In the genomic region with DNA sequence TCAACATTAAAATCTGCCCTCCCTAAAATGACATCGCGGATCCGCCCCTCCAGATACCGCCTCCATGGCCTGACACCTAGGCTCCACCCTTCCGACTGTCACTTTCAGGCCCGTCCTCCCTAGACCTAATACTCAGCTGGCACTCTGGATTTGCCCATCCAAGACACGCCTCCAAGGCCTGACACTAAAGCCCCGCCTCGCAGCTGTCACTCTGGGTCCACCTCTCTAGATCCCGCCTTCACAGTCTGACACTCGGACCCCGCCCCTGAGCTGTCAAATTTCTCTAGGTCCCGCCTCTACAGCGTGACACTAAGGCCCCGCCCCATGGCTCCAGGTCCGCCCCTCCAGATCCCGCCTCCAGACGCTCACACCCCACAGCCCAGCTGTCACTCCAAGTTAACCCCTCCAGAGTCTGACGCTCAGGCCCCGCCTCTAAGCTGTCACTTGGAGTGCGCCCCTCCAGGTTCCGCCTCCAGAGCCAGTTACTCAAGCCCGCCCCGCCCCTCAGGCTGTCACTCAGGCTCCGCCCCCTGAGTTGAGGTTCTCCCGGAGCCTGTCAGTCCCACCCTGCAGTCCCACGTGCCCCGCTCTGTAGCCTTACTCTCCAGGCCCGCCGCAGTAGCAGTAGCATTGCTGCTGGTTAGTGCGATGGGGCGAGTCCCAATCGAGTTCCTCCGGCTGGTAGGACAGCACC, we compare ENCODE assay signal across 8 mouse cellular contexts. TPM values are rescaled to one million over a fixed set of nuclear protein-coding genes. Genes with fewer than 3 reads are reported as not detected.
A peak's percentile ranks its signal among the peaks of the same experiment; 100 is the strongest.
DNase-seq lines count a peak whose midpoint lies in the region; ATAC-seq and TF ChIP-seq lines count a peak whose summit lies in the region.

No protein-coding gene starts in this region.

- peaks cover 4% of the 10 kb centered on the region for H3K9me3 ChIP-seq in CH12.LX (replicated peaks; ENCODE audit: low read length)
- no peaks in the 10 kb centered on the region for H3K9me3 ChIP-seq in forebrain, embryonic 11.5 days (ENCODE audit: control insufficient read depth, low read length)
- no peaks in the 10 kb centered on the region for H3K9me3 ChIP-seq in heart, embryonic 16.5 days (replicated peaks; ENCODE audit: control insufficient read depth, low read length)
- no peaks in the 10 kb centered on the region for H3K9me3 ChIP-seq in liver, embryonic 15.5 days (replicated peaks)
- H3K9me3 ChIP-seq in neural tube, embryonic 12.5 days = no peaks in the 10 kb centered on the region

- H3K4me2 ChIP-seq in CH12.LX (ENCODE audit: insufficient read depth, low read depth, poor library complexity, severe bottlenecking) = no peak overlapping the region
- peak overlapping the region; percentile 51 for H3K4me2 ChIP-seq in forebrain, embryonic 11.5 days (ENCODE audit: low read depth, low read length, severe bottlenecking)
- H3K4me2 ChIP-seq in heart, embryonic 16.5 days (ENCODE audit: low read depth, low read length) = peak overlapping the region; percentile 74
- H3K4me2 ChIP-seq in liver, embryonic 15.5 days = peak overlapping the region; percentile 91
- peak overlapping the region; percentile 64 for H3K4me2 ChIP-seq in neural tube, embryonic 12.5 days (replicated peaks)

- H3K27ac ChIP-seq in CH12.LX (ENCODE audit: insufficient read depth, low read depth) = no peak overlapping the region
- H3K27ac ChIP-seq in forebrain, embryonic 11.5 days (ENCODE audit: low read depth, low read length) = no peak overlapping the region
- peak overlapping the region; percentile 44; the same call in 1 of the 2 replicates for H3K27ac ChIP-seq in heart, embryonic 16.5 days (ENCODE audit: low read length)
- H3K27ac ChIP-seq in liver, embryonic 15.5 days (replicated peaks) = peak overlapping the region; percentile 86
- H3K27ac ChIP-seq in neural tube, embryonic 12.5 days = no peak overlapping the region

- no peaks in the 10 kb centered on the region for H3K27me3 ChIP-seq in CH12.LX (replicated peaks)
- H3K27me3 ChIP-seq in forebrain, embryonic 11.5 days (ENCODE audit: control insufficient read depth, insufficient read depth, low read length) = no peaks in the 10 kb centered on the region
- H3K27me3 ChIP-seq in heart, embryonic 16.5 days (ENCODE audit: control insufficient read depth, insufficient read depth, low read length) = no peaks in the 10 kb centered on the region
- H3K27me3 ChIP-seq in liver, embryonic 15.5 days = no peaks in the 10 kb centered on the region
- H3K27me3 ChIP-seq in neural tube, embryonic 12.5 days (replicated peaks) = no peaks in the 10 kb centered on the region

- TF ChIP-seq CTCF in CH12.LX (conservative IDR thresholded peaks at IDR 0.05 in 1 of 2, IDR thresholded peaks at IDR 0.05 in 1 of 2; ENCODE audit: low read depth in 2 of 2, low read length in 2 of 2) = no peak

- H3K4me1 ChIP-seq in CH12.LX (ENCODE audit: control insufficient read depth in 1 of 2, insufficient read depth in 2 of 2) = peaks cover 0 to 4% of the 10 kb centered on the region in 2 experiments; a peak in 1 of 4 replicates
- H3K4me1 ChIP-seq in forebrain, embryonic 11.5 days (replicated peaks; ENCODE audit: control insufficient read depth, insufficient read depth, low read length) = peaks cover 2% of the 10 kb centered on the region; the same call in 1 of the 2 replicates
- peaks cover 15% of the 10 kb centered on the region for H3K4me1 ChIP-seq in heart, embryonic 16.5 days (ENCODE audit: control insufficient read depth, insufficient read depth, low read length)
- peaks cover 49% of the 10 kb centered on the region for H3K4me1 ChIP-seq in liver, embryonic 15.5 days (replicated peaks)
- peaks cover 18% of the 10 kb centered on the region for H3K4me1 ChIP-seq in neural tube, embryonic 12.5 days

- no peaks in the 10 kb centered on the region for H3K79me2 ChIP-seq in CH12.LX (replicated peaks; ENCODE audit: control insufficient read depth, extremely low read depth, insufficient read depth, poor library complexity, severe bottlenecking)

- peaks cover 55 to 93% of the 10 kb centered on the region in 2 experiments for H3K36me3 ChIP-seq in CH12.LX (replicated peaks in 1 of 2; ENCODE audit: control insufficient read depth in 1 of 2, insufficient read depth in 1 of 2, low read length in 1 of 2)
- H3K36me3 ChIP-seq in forebrain, embryonic 11.5 days (ENCODE audit: control insufficient read depth, insufficient read depth, low read length) = no peaks in the 10 kb centered on the region
- no peaks in the 10 kb centered on the region for H3K36me3 ChIP-seq in heart, embryonic 16.5 days (ENCODE audit: control insufficient read depth, insufficient read depth)
- peaks cover 30% of the 10 kb centered on the region for H3K36me3 ChIP-seq in liver, embryonic 15.5 days (replicated peaks)
- no peaks in the 10 kb centered on the region for H3K36me3 ChIP-seq in neural tube, embryonic 12.5 days

- peak; percentile 97 for ATAC-seq in forebrain, embryonic 11.5 days (replicated peaks; ENCODE audit: low FRiP score)
- peak; percentile 97 for ATAC-seq in heart, embryonic 16.5 days (replicated peaks; ENCODE audit: extremely low read depth, insufficient read depth, low FRiP score)
- ATAC-seq in liver, embryonic 15.5 days (ENCODE audit: insufficient read depth) = peak; percentile 95
- peak; percentile 97 for ATAC-seq in neural tube, embryonic 12.5 days (ENCODE audit: low FRiP score, low read depth)

- TF ChIP-seq POLR2A in CH12.LX (IDR thresholded peaks at IDR 0.05; ENCODE audit: low read depth, low read length) = no peak

- H3K9ac ChIP-seq in CH12.LX (ENCODE audit: insufficient read depth, low read depth) = no peak overlapping the region
- H3K9ac ChIP-seq in forebrain, embryonic 11.5 days (ENCODE audit: low read length) = no peak overlapping the region; the same call in 1 of the 2 replicates
- peak overlapping the region; percentile 57 for H3K9ac ChIP-seq in heart, embryonic 16.5 days (ENCODE audit: low read length)
- peak overlapping the region; percentile 55 for H3K9ac ChIP-seq in liver, embryonic 15.5 days
- 0 out of 2 replicates have a peak overlapping the region, but pooled peaks have one; percentile 0 for H3K9ac ChIP-seq in neural tube, embryonic 12.5 days

- dilution Hi-C loops in CH12.LX (cut with MboI; ENCODE audit: extremely low pct_ligation_motif_present, extremely low pct_unique_long_range_greater_than_20kb, low sequenced_read_pairs) = no loop called here

- under 1% methylated on average over 34 of the region's 34 CpGs for WGBS in forebrain, embryonic 11.5 days
- under 1% methylated on average over 34 of the region's 34 CpGs for WGBS in heart, embryonic 16.5 days
- WGBS in liver, embryonic 15.5 days (ENCODE audit: insufficient replicate concordance) = under 1% methylated on average over 34 of the region's 34 CpGs
- WGBS in neural tube, embryonic 12.5 days = under 1% methylated on average over 34 of the region's 34 CpGs

- no peak for TF ChIP-seq RAD21 in CH12.LX (IDR thresholded peaks at IDR 0.05; ENCODE audit: low read depth, low read length)

- no peak for TF ChIP-seq EP300 in CH12.LX (IDR thresholded peaks at IDR 0.05; ENCODE audit: low read length)

- peak; percentile 65 for DNase-seq in CH12.LX (ENCODE audit: extremely low read depth)
- DNase-seq in c-Kit-positive CD71-positive TER-119-negative erythroid progenitor cells, embryonic 14.5 days (ENCODE audit: low read depth) = peak; percentile 100
- DNase-seq in forebrain, embryonic 11.5 days (ENCODE audit: low spot score) = peak; percentile 99
- DNase-seq in kidney, postnatal 36 days = peak; percentile 100
- peak; percentile 99 for DNase-seq in telencephalon, adult 2 months (ENCODE audit: low read depth, low spot score)

- no peak overlapping the region for H3K4me3 ChIP-seq in CH12.LX (replicated peaks in 1 of 3; ENCODE audit: low read depth in 2 of 3, low read length in 2 of 3, poor library complexity in 1 of 3)
- H3K4me3 ChIP-seq in forebrain, embryonic 11.5 days (ENCODE audit: low read depth, low read length) = peak overlapping the region; percentile 14
- H3K4me3 ChIP-seq in heart, embryonic 16.5 days (ENCODE audit: low read length) = peak overlapping the region; percentile 33
- H3K4me3 ChIP-seq in liver, embryonic 15.5 days (replicated peaks) = peak overlapping the region; percentile 57
- peak overlapping the region; percentile 24 for H3K4me3 ChIP-seq in neural tube, embryonic 12.5 days

- in situ Hi-C loops in CH12.LX (cut with MboI; ENCODE audit: low pct_ligation_motif_present, low pct_unique_long_range_greater_than_20kb, low sequenced_read_pairs) = no loop called here

RNA-seq across cellular contexts. Expression of gene Phf19, which starts 8.8 kb away (rescaled TPM):
- total RNA-seq in CH12.LX (2012; rRNA removed) = 16.8 and 17.0 TPM in 2 replicates
- total RNA-seq in CH12.LX (2014; rRNA removed) = 20.5 and 25.0 TPM in 2 replicates
- 25.4 and 27.9 TPM in 2 replicates for polyA plus RNA-seq in CH12.LX (2012; ENCODE audit: insufficient read length, low read depth)
- 4.4 and 6.5 TPM in 2 replicates for polyA plus RNA-seq in forebrain, embryonic 11.5 days (2014; fragmentation: Nextera tagmentation; extraction: Ambion mirVana)
- 2.1 and 2.6 TPM in 2 replicates for polyA plus RNA-seq in heart, embryonic 16.5 days (2015; fragmentation: Nextera tagmentation; extraction: Ambion mirVana)
- polyA plus RNA-seq in liver, embryonic 15.5 days (2015; fragmentation: Nextera tagmentation; extraction: Ambion mirVana) = 1.5 and 1.8 TPM in 2 replicates
- 1.1 and 1.3 TPM in 2 replicates for polyA plus RNA-seq in neural tube, embryonic 12.5 days (2016; fragmentation: Nextera tagmentation; extraction: Ambion mirVana)

RNA-seq across cellular contexts. Expression of gene Psmd5, which starts 30.2 kb away (rescaled TPM):
- total RNA-seq in CH12.LX (2012; rRNA removed) (27.9 and 43.8 TPM in 2 replicates), CH12.LX (2014; rRNA removed) (81.2 and 120 TPM in 2 replicates)
- polyA plus RNA-seq in CH12.LX (2012; ENCODE audit: insufficient read length, low read depth) = 81.9 and 91.2 TPM in 2 replicates
- 117 and 127 TPM in 2 replicates for polyA plus RNA-seq in forebrain, embryonic 11.5 days (2014; fragmentation: Nextera tagmentation; extraction: Ambion mirVana)
- polyA plus RNA-seq in heart, embryonic 16.5 days (2015; fragmentation: Nextera tagmentation; extraction: Ambion mirVana) = 54.0 and 57.4 TPM in 2 replicates
- 67.5 and 71.5 TPM in 2 replicates for polyA plus RNA-seq in liver, embryonic 15.5 days (2015; fragmentation: Nextera tagmentation; extraction: Ambion mirVana)
- 94.5 and 94.9 TPM in 2 replicates for polyA plus RNA-seq in neural tube, embryonic 12.5 days (2016; fragmentation: Nextera tagmentation; extraction: Ambion mirVana)

RNA-seq across cellular contexts. Expression of gene Cutal, which starts 30.8 kb away (rescaled TPM):
- not detected in 2 replicates for total RNA-seq in CH12.LX (2012; rRNA removed)
- not detected in 2 replicates for total RNA-seq in CH12.LX (2014; rRNA removed)
- not detected in 2 replicates for polyA plus RNA-seq in CH12.LX (2012; ENCODE audit: insufficient read length, low read depth)
- polyA plus RNA-seq in forebrain, embryonic 11.5 days (2014; fragmentation: Nextera tagmentation; extraction: Ambion mirVana) = not detected in 2 replicates
- 0.20 and 0.32 TPM in 2 replicates for polyA plus RNA-seq in heart, embryonic 16.5 days (2015; fragmentation: Nextera tagmentation; extraction: Ambion mirVana)
- polyA plus RNA-seq in liver, embryonic 15.5 days (2015; fragmentation: Nextera tagmentation; extraction: Ambion mirVana) = 8.2 and 8.4 TPM in 2 replicates
- not detected in 2 replicates for polyA plus RNA-seq in neural tube, embryonic 12.5 days (2016; fragmentation: Nextera tagmentation; extraction: Ambion mirVana)

RNA-seq across cellular contexts. Expression of gene Traf1, which starts 56.6 kb away (rescaled TPM):
- 99.2 and 151 TPM in 2 replicates for total RNA-seq in CH12.LX (2012; rRNA removed)
- 58.8 and 66.9 TPM in 2 replicates for total RNA-seq in CH12.LX (2014; rRNA removed)
- 46.4 and 47.9 TPM in 2 replicates for polyA plus RNA-seq in CH12.LX (2012; ENCODE audit: insufficient read length, low read depth)
- 0.33 and 0.37 TPM in 2 replicates for polyA plus RNA-seq in forebrain, embryonic 11.5 days (2014; fragmentation: Nextera tagmentation; extraction: Ambion mirVana)
- 2.7 and 3.3 TPM in 2 replicates for polyA plus RNA-seq in heart, embryonic 16.5 days (2015; fragmentation: Nextera tagmentation; extraction: Ambion mirVana)
- polyA plus RNA-seq in liver, embryonic 15.5 days (2015; fragmentation: Nextera tagmentation; extraction: Ambion mirVana) = 0.29 and 0.61 TPM in 2 replicates
- polyA plus RNA-seq in neural tube, embryonic 12.5 days (2016; fragmentation: Nextera tagmentation; extraction: Ambion mirVana) = 0.53 and 0.80 TPM in 2 replicates

Comparison
In these comparisons a context has a peak if more than half of its experiments do, and no peak if none do; other contexts are left out.
1. H3K27ac ChIP-seq: peak in heart, embryonic 16.5 days (single experiment) and liver, embryonic 15.5 days (single experiment); none in CH12.LX (single experiment), forebrain, embryonic 11.5 days (single experiment) and neural tube, embryonic 12.5 days (single experiment).
2. H3K4me3 ChIP-seq: peak in forebrain, embryonic 11.5 days (single experiment), heart, embryonic 16.5 days (single experiment), liver, embryonic 15.5 days (single experiment) and neural tube, embryonic 12.5 days (single experiment); none in CH12.LX (0 of 3).
3. H3K9ac ChIP-seq: peak in heart, embryonic 16.5 days (single experiment), liver, embryonic 15.5 days (single experiment) and neural tube, embryonic 12.5 days (single experiment); none in CH12.LX (single experiment) and forebrain, embryonic 11.5 days (single experiment).
4. Peak in every context shown above with its lines, with median percentiles within 50 percentile points of each other: DNase-seq and ATAC-seq.